Mouse (Mus musculus) embryonic facial prominence, embryonic 14.5 days (tissue): Measurements from ENCODE around the gene Osgep. TPM values are rescaled to one million over a fixed set of nuclear protein-coding genes. Genes with fewer than 3 reads are reported as not detected.
A peak's percentile ranks its signal among the peaks of the same experiment; 100 is the strongest.
"Not testable (repeated sequence)": the region's sequence is repeated elsewhere in the genome, so short reads cannot be mapped to it uniquely, and the experiment has no call there.

Source experiments
- ATAC-seq: fragments of 200-750 bp; cut with Nextera tagmentation; 2 replicates; pipeline ENCODE4 v1.8.0; 2017; ENCODE audit warnings: low read depth, moderate number of reproducible peaks, moderate TSS enrichment
- DNase-seq: peaks from one replicate; pipeline ENCODE4 v3.0.0-alpha.2; 2015; ENCODE audit warnings: low spot score
- H3K27ac ChIP-seq: fragments of 300-500 bp; sonication (generic); replicated peaks from 2 replicates; pipeline ENCODE4 v1.5.1; 2014; ENCODE audit warnings: low read depth, mild to moderate bottlenecking, low read length, moderate library complexity
- H3K27me3 ChIP-seq: fragments of 300-500 bp; sonication (generic); replicated peaks from 2 replicates; pipeline ENCODE4 v1.6.1; 2014; ENCODE audit warnings: low read length; ENCODE audit not compliant: control insufficient read depth, insufficient read depth
- H3K36me3 ChIP-seq: fragments of 300-500 bp; sonication (generic); 2 replicates; pipeline ENCODE4 v1.6.1; 2014; ENCODE audit warnings: low read length, mixed read lengths; ENCODE audit not compliant: control insufficient read depth, insufficient read depth
- H3K4me1 ChIP-seq: fragments of 300-500 bp; sonication (generic); 2 replicates; pipeline ENCODE4 v1.6.1; 2014; ENCODE audit warnings: antibody characterized with exemption, low read length; ENCODE audit not compliant: control insufficient read depth, insufficient read depth
- H3K4me2 ChIP-seq: fragments of 300-500 bp; sonication (generic); 2 replicates; pipeline ENCODE4 v1.6.1; 2014; ENCODE audit warnings: low read depth, mild to moderate bottlenecking, low read length, moderate library complexity, mixed read lengths
- H3K4me3 ChIP-seq: fragments of 300-500 bp; sonication (generic); 2 replicates; pipeline ENCODE4 v1.5.1; 2014; ENCODE audit warnings: low read depth, mild to moderate bottlenecking, low read length
- H3K9ac ChIP-seq: fragments of 300-500 bp; sonication (generic); 2 replicates; pipeline ENCODE4 v1.6.1; 2014; ENCODE audit warnings: low read depth, mild to moderate bottlenecking, low read length, moderate library complexity, mixed read lengths
- H3K9me3 ChIP-seq: fragments of 300-500 bp; sonication (generic); 2 replicates; pipeline ENCODE4 v1.6.1; 2016; ENCODE audit warnings: low read length; ENCODE audit not compliant: control insufficient read depth
- WGBS: fragments of 180-500 bp; shearing (Covaris S2); extraction: QIAGEN DNeasy Blood & Tissue Kit; methylation state at CpG from one replicate; pipeline ENCODE4 v1.1.7; 2014; 5-methylcytosine and 5-hydroxymethylcytosine counted together
- polyA plus RNA-seq: library from polyadenylated mRNA; unstranded; fragments of >200 nt; fragmentation: Nextera tagmentation; extraction: Ambion mirVana; gene quantifications from 2 replicates; pipeline ENCODE4 v1.2.1, GENCODE M21; 2014

Gene Osgep
- polyA plus RNA-seq, 1 experiment from 2014 or later = 138 TPM

DNA sequence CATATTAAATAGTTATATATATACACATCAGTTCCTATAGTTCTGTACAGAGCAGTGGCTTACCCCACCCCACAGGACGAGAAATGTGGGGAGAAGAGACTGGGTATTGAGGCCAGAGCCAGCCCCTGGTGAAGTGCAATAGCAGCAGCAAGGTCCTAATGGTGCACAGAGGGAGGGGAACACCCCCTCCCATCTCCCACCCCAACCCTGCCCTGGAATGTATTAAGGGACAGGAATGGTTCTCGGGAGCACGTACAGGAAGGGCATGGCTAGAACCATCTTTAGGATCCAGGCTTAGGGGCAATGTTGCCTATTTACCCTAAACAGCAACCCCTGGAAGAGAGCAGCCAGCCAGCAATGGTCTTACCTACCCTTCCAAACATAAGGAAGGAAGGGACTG is 2.7 kb upstream of the Osgep start:
- Histone ChIP-seq H3K36me3 (peaks cover 35% of the 10 kb centered on the region), H3K27ac (no peak overlapping the region), H3K4me3 (no peak overlapping the region), H3K4me2 (no peak overlapping the region), H3K9me3 (no peaks in the 10 kb centered on the region), H3K27me3 (no peaks in the 10 kb centered on the region), H3K4me1 (0 out of 2 replicates have a peak, but pooled peaks cover 16% of the 10 kb centered on the region), H3K9ac (no peak overlapping the region)
- no peak for DNase-seq
- no peak for ATAC-seq
- 53% methylated on average over 3 of the region's 3 CpGs for WGBS

DNA sequence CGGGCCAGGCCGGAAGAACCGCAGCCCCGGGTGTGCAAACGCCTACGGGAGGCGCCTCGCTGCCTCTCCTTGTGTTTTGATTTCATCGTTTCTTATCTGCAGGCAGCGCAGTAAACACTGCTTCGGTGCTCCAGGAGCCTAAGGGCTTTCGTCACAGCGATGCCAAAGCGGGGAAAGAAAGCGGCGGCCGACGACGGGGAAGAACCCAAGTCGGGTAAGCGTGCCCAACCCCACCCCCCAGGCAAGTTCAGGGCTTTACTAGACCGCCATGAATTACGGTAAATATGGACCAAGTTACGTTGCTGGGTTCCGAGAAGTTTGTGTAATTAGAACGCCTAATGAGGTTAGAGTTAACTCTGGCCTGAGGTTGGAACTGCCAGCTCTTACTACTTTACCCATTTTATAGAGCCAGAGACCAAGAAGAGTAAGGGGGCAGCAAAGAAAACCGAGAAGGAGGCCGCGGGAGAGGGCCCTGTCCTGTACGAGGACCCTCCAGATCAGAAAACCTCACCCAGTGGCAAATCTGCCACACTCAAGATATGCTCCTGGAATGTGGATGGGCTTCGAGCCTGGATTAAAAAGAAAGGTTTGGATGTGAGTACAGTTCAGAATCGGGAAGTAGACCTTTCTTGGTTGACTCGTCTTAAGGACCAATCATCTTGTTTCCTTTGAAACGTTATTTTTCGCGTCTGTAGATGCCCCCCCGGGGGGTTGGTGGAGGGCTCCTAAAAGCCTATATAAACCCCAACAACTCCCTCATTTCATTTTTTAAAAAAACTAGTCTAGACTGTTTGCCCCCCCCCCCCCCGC is 623 bp upstream of the Osgep start:
- Histone ChIP-seq H3K9me3 (no peaks in the 10 kb centered on the region), H3K36me3 (peaks cover 35% of the 10 kb centered on the region), H3K9ac (peak overlapping the region; percentile 86), H3K4me1 (0 out of 2 replicates have a peak, but pooled peaks cover 16% of the 10 kb centered on the region), H3K27ac (peak overlapping the region; percentile 95), H3K4me3 (peak overlapping the region; percentile 71), H3K4me2 (peak overlapping the region; percentile 88), H3K27me3 (no peaks in the 10 kb centered on the region)
- DNase-seq (no peak), ATAC-seq (peak; percentile 35)
- 1% methylated on average over 38 of the region's 38 CpGs for WGBS

DNA sequence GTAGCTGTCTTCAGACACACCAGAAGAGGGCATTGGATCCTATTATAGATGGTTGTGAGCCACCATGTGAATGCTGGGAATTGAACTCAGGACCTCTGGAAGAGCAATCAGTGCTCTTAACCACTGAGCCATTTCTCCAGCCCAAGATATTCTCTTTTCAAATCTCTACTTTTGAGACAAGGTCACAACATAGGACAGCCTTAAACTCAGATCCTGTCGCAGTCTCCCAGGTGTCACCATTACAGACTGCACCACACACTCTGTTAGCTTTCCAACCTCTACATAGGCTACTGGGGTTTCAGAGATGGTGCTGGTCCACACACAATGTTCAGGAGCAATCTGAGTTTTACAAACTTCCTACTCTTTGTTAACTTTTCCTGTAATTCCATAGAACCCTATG is 1.3 kb downstream of the Osgep start:
- Histone ChIP-seq H3K9ac (peak overlapping the region; percentile 86), H3K27ac (peak overlapping the region; percentile 95; the same call in 1 of the 2 replicates), H3K4me3 (peak overlapping the region; percentile 71), H3K4me2 (peak overlapping the region; percentile 88), H3K36me3 (peaks cover 39% of the 10 kb centered on the region), H3K4me1 (0 out of 2 replicates have a peak, but pooled peaks cover 11% of the 10 kb centered on the region)
- not testable (repeated sequence) for DNase-seq, ATAC-seq, H3K9me3 ChIP-seq, H3K27me3 ChIP-seq
- 70% methylated on average over 1 of the region's 1 CpGs for WGBS

DNA sequence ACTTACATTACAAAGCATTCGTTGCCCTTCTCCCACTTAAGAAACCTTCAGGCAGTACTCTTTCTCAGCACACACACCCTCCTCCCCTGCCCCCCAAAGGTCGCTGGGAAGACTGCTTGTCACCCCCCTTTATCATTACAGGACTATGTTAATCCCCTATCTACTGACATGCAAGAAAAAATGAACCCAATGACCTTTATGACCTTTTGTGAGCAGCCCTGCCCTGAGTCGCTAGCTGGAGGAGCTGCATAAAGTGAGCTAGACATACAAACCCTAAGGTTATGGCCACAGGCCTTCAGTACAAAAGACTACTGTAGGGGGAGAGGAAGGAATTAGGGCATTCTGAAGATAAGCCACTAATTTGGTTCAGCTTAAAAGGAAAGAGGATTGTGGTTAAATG is 13.3 kb downstream of the Osgep start:
- DNase-seq (no peak), ATAC-seq (no peak)
- Histone ChIP-seq H3K4me2 (no peak overlapping the region), H3K4me1 (no peaks in the 10 kb centered on the region), H3K4me3 (no peak overlapping the region), H3K27me3 (no peaks in the 10 kb centered on the region), H3K27ac (no peak overlapping the region), H3K9me3 (no peaks in the 10 kb centered on the region), H3K9ac (no peak overlapping the region), H3K36me3 (peaks cover 47% of the 10 kb centered on the region)
- 35% methylated on average over 3 of the region's 3 CpGs for WGBS

DNA sequence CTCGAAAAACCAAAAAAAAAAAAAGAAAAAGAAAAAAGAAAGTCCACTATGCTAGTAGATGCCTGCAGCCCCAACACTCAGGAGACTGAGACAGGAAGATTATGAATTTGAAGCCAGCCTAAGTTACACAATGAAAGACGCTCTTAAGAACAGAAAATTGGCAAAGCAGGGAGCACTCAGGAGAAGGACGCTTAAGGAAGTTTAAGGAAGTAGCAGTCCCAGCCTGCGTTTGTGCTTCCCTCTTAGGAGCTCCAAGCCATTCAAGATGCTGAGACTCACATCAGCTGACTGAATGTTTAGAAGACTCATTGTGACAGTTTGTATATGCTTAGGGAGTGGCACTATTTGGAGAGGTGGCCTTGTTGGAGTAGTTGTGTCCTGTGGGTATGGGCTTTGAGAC is 16.6 kb downstream of the Osgep start:
- no peaks in the 10 kb centered on the region for H3K4me1 ChIP-seq
- no peak overlapping the region for H3K4me3 ChIP-seq
- no peaks in the 10 kb centered on the region for H3K9me3 ChIP-seq
- H3K27me3 ChIP-seq = no peaks in the 10 kb centered on the region
- WGBS = 86% methylated on average over 4 of the region's 4 CpGs
- no peak overlapping the region for H3K27ac ChIP-seq
- DNase-seq (no peak), ATAC-seq (no peak)
- H3K9ac ChIP-seq = no peak overlapping the region
- peaks cover 19% of the 10 kb centered on the region for H3K36me3 ChIP-seq
- H3K4me2 ChIP-seq = no peak overlapping the region

DNA sequence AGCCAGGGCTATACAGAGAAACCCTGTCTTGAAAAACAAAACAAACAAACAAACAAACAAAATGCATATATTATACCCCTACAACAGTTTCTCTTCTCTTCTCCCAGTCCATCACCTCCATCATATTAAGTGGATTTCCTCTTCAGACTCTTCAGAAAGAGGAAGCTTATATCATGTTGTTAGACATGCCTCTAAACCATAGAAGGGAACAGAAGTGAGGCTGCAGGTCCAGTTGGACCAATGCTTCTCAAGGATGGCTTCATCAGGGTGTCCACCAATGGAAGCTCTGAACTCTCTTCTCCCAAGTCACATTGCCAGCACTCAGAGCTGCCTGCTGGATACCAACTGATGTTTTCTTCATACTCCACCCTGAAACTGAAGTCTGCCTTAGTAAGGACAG is 19.4 kb downstream of the Osgep start:
- DNase-seq, H3K4me2 ChIP-seq, H3K27me3 ChIP-seq, H3K4me3 ChIP-seq, ATAC-seq, H3K9me3 ChIP-seq, H3K36me3 ChIP-seq, H3K27ac ChIP-seq, H3K4me1 ChIP-seq, H3K9ac ChIP-seq: not testable (repeated sequence)

DNA sequence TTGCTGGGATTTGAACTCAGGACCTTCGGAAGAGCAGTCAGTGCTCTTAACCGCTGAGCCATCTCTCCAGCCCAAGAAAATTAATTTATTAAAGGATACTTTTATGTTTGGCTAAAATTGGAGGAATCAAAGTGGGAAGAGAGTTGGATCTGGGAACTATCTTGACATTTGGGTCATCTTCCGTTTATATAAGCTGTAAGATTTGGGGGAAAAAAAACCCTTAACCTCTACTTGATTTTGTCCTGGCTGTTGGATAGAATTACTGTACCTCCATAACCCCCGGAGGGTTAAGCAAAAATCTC is 19.9 kb downstream of the Osgep start:
- H3K27me3 ChIP-seq = no peaks in the 10 kb centered on the region
- 85% methylated on average over 4 of the region's 4 CpGs for WGBS
- no peaks in the 10 kb centered on the region for H3K9me3 ChIP-seq
- no peak overlapping the region for H3K4me3 ChIP-seq
- H3K4me2 ChIP-seq = no peak overlapping the region
- no peak for DNase-seq
- no peaks in the 10 kb centered on the region for H3K4me1 ChIP-seq
- H3K27ac ChIP-seq = no peak overlapping the region
- no peaks in the 10 kb centered on the region for H3K36me3 ChIP-seq
- H3K9ac ChIP-seq = no peak overlapping the region
- no peak for ATAC-seq

DNA sequence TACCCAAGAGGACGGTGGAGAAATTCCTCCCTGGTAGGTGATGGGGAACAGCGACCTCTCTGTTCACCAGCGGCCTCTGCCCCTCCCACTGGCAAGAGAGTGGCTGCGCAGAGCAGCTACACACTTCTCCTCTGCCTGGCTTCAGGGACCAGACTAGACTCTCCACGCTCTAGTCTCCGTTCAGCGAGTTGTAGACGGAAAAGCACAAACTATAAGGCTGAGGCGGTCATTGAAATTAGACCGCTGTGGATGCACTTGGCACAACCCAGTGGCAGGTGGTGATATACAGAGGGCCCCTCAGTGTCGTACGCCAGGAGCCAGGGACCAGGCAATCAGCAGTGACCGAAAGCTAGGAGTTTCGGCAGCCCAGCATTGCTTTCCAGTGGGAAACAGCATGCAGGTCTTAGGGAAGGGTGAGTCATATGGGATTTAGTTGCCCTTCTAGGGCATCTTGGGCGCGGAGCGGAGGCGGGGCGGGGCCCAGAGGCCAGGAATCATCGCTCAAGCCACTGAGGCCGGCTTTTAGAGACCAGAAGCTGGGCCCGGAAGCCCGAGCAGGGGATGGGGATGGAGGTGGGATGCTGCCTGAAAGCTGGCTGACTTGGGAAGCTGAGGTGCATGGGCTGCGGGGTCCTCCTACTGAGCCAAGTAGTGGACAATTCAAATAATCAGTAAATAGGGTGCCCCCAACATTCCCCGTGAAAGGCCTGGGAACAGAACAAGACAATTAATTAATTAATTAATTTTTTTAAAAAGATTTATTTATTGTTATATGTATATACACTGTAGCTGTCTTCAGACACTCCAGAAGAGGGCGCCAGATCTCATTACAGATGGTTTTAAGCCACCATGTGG is 20.5 kb downstream of the Osgep start:
- Histone ChIP-seq H3K4me2 (peak overlapping the region; percentile 62), H3K4me3 (peak overlapping the region; percentile 32), H3K9ac (peak overlapping the region; percentile 60), H3K36me3 (no peaks in the 10 kb centered on the region), H3K27me3 (no peaks in the 10 kb centered on the region), H3K27ac (no peak overlapping the region), H3K9me3 (no peaks in the 10 kb centered on the region), H3K4me1 (no peaks in the 10 kb centered on the region)
- 3% methylated on average over 26 of the region's 26 CpGs for WGBS
- ATAC-seq (peak; percentile 86), DNase-seq (peak; percentile 69)
